Mouse (Mus musculus) stomach, embryonic 14.5 days (tissue): Measurements from ENCODE around the gene Scaf8. TPM values are rescaled to one million over a fixed set of nuclear protein-coding genes. Genes with fewer than 3 reads are reported as not detected.
"Not testable (repeated sequence)": the region's sequence is repeated elsewhere in the genome, so short reads cannot be mapped to it uniquely, and the experiment has no call there.

ENCODE experiments used
- ATAC-seq: fragments of 200-750 bp; cut with Nextera tagmentation; 2 replicates; pipeline ENCODE4 v1.8.0; 2017; ENCODE audit warnings: low read depth, moderate TSS enrichment; ENCODE audit not compliant: insufficient number of reproducible peaks, insufficient read depth, low FRiP score
- H3K27ac ChIP-seq: fragments of 300-500 bp; sonication (generic); 2 replicates; pipeline ENCODE4 v1.5.1; 2014; ENCODE audit warnings: mild to moderate bottlenecking, low read length, moderate library complexity, mixed read lengths
- H3K27me3 ChIP-seq: fragments of 300-500 bp; sonication (generic); 2 replicates; pipeline ENCODE4 v1.6.1; 2014; ENCODE audit warnings: low read length, control low read depth, mixed read lengths; ENCODE audit not compliant: control insufficient read depth, insufficient read depth
- H3K36me3 ChIP-seq: fragments of 300-500 bp; sonication (generic); 2 replicates; pipeline ENCODE4 v1.6.1; 2014; ENCODE audit warnings: mild to moderate bottlenecking, control low read depth, low read length, moderate library complexity, mixed read lengths; ENCODE audit not compliant: control insufficient read depth, insufficient read depth
- H3K4me1 ChIP-seq: fragments of 300-500 bp; sonication (generic); 2 replicates; pipeline ENCODE4 v1.6.1; 2014; ENCODE audit warnings: low read length, control low read depth, mixed read lengths; ENCODE audit not compliant: control insufficient read depth, insufficient read depth
- H3K4me2 ChIP-seq: fragments of 300-500 bp; sonication (generic); replicated peaks from 2 replicates; pipeline ENCODE4 v1.6.1; 2014; ENCODE audit warnings: low read depth, low read length, control low read depth
- H3K4me3 ChIP-seq: fragments of 300-500 bp; sonication (generic); 2 replicates; pipeline ENCODE4 v1.5.1; 2014; ENCODE audit warnings: low read depth, low read length, control low read depth
- H3K9ac ChIP-seq: fragments of 300-500 bp; sonication (generic); replicated peaks from 2 replicates; pipeline ENCODE4 v1.6.1; 2014; ENCODE audit warnings: low read depth, mild to moderate bottlenecking, control low read depth, low read length, moderate library complexity, mixed read lengths
- H3K9me3 ChIP-seq: fragments of 300-500 bp; sonication (generic); 2 replicates; pipeline ENCODE4 v1.6.1; 2016; ENCODE audit warnings: low read depth, low read length, control low read depth; ENCODE audit not compliant: control insufficient read depth
- WGBS: fragments of 180-500 bp; shearing (Covaris S2); extraction: QIAGEN DNeasy Blood & Tissue Kit; methylation state at CpG from one replicate; pipeline ENCODE4 v1.1.7; 2014; 5-methylcytosine and 5-hydroxymethylcytosine counted together
- polyA plus RNA-seq: library from polyadenylated mRNA; unstranded; fragments of >200 nt; fragmentation: Nextera tagmentation; extraction: Ambion mirVana; gene quantifications from 2 replicates; pipeline ENCODE4 v1.2.1, GENCODE M21; 2014

Gene Scaf8
- polyA plus RNA-seq = 26.6 and 27.7 TPM in 2 replicates

DNA sequence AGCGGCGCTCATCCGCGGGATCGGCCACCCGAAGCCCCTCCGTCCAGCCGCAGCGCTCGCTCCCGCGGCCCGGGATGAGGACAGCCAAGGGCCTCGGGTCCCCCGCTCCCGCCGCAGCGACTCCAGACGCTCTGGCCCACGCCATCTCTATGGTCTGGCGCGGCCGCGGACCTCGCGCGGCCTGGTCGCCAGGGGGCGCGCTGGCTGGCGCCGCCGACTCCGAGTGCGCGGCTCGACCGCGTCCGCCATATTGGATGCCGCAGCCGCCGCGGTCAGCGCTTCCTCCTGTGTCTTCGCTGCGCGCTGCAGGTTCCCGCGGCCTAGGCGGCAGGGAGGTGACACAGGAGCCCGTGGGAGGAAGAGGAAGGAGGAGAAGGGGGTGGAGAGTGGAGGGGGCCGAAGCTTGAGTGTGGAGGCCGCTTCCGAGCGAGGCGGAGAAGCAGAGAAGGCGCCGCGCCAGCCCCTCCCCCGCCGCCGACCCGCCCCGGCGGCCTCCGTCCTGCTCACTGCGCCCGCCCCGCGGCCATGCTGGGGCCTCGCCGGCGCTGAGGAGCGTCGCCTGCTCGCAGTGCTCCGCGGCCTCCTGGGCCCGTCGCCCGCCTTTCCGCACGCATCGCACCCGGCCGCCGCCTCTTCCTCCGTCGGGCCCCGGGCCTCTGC, at the start of gene Scaf8:
Gene Scaf8, plus strand, starts transcription at position 253 of the 660 bp plus-strand sequence.
- no peaks in the 10 kb centered on the region for H3K9me3 ChIP-seq
- peak within 1 kb of the TSS; percentile 94 for H3K9ac ChIP-seq
- peak; percentile 92 for ATAC-seq
- H3K27ac ChIP-seq = peak within 1 kb of the TSS; percentile 100
- no peaks in the 10 kb centered on the region for H3K36me3 ChIP-seq
- peaks cover 4% of the 10 kb centered on the region; the same call in 1 of the 2 replicates for H3K4me1 ChIP-seq
- H3K4me2 ChIP-seq = peak within 1 kb of the TSS; percentile 59
- WGBS = under 1% methylated on average over 76 of the region's 91 CpGs
- H3K27me3 ChIP-seq = no peaks in the 10 kb centered on the region
- H3K4me3 ChIP-seq = peak within 1 kb of the TSS; percentile 76

DNA sequence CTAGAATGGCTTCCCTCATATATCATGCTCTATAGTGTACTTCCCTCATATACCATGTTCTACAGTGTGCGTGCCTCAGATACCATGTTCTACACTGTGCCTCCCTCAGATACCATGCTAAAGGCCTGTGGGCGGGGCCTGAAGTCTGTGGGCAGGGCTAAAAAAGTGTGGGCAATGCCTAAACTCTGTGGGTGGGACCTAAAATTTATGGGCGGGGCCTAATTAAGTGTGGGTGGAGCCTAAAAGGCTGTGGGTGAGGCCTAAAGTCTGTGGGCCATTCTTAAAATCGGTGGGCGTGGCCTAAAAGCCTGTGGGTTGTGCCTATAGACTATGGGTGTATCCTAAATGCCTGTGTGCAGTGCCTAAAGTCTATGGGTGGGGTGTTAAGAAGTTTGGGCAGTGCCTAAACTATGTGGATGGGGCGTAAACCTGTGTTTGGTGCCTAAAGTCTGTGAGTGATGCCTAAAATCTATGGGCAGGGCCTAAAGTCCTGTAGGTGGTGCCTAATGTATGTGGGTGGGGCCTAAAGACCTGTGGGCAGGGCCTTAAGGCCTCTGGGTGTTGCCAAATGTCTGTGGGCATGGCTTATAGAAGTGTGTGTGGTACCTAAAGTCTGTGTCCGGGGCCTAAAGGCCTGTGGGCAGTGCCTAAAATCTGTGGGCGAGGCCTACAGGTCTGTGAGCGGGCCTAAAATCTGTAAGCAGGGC, 39.5 kb upstream of the Scaf8 start:
- H3K4me3 ChIP-seq = no peak overlapping the region
- WGBS = 96% methylated on average over 9 of the region's 9 CpGs
- no peak overlapping the region for H3K27ac ChIP-seq
- no peak for ATAC-seq
- H3K9me3 ChIP-seq = no peaks in the 10 kb centered on the region
- H3K4me1 ChIP-seq = no peaks in the 10 kb centered on the region
- peaks cover 17% of the 10 kb centered on the region for H3K36me3 ChIP-seq
- no peak overlapping the region for H3K4me2 ChIP-seq
- H3K27me3 ChIP-seq = no peaks in the 10 kb centered on the region
- no peak overlapping the region for H3K9ac ChIP-seq

DNA sequence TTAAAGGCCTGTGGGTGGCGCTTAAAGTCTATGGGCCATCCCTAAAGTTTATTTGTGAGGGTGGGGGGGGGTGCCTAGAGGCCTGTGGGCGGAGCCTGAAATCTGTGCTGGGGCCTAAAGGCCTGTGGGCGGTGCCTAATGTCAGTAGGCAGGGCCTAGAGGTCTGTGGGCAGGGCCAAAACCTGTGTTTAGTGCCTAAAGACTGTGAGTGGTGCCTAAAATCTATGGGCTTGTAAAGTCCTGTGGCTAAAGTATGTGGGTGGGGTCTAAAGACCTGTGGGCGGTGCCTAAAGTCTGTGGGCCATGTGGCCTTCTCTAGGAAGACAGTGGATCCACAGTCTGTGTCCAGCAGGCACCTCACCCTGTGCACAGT, 38.9 kb upstream of the Scaf8 start:
- H3K27me3 ChIP-seq = no peaks in the 10 kb centered on the region
- no peak overlapping the region for H3K4me2 ChIP-seq
- ATAC-seq = no peak
- no peak overlapping the region for H3K27ac ChIP-seq
- H3K4me1 ChIP-seq = no peaks in the 10 kb centered on the region
- H3K4me3 ChIP-seq = no peak overlapping the region
- H3K36me3 ChIP-seq = peaks cover 16% of the 10 kb centered on the region
- no peak overlapping the region for H3K9ac ChIP-seq
- 96% methylated on average over 4 of the region's 4 CpGs for WGBS
- H3K9me3 ChIP-seq = no peaks in the 10 kb centered on the region

- H3K9me3 ChIP-seq = not testable (repeated sequence)
These were observed 36.8 kb upstream of the Scaf8 start for GRCm38 (mm10) chr17:3077936-3078335.

GRCm38 (mm10) chr17:3080587-3081349, 34.0 kb upstream of the Scaf8 start:
- WGBS = 80% methylated on average over 6 of the region's 9 CpGs
- ATAC-seq = peak; percentile 3
- not testable (repeated sequence) for H3K36me3 ChIP-seq, H3K4me2 ChIP-seq, H3K4me3 ChIP-seq, H3K27me3 ChIP-seq, H3K27ac ChIP-seq, H3K4me1 ChIP-seq, H3K9me3 ChIP-seq, H3K9ac ChIP-seq

More at GRCm38 (mm10) chr17:3077936-3078335, 36.8 kb upstream of the Scaf8 start:
- not testable (repeated sequence) for H3K9ac ChIP-seq, H3K4me2 ChIP-seq, H3K27ac ChIP-seq, H3K4me3 ChIP-seq, H3K27me3 ChIP-seq, H3K4me1 ChIP-seq, ATAC-seq
- 87% methylated on average over 9 of the region's 9 CpGs for WGBS
- H3K36me3 ChIP-seq = peaks cover 12% of the 10 kb centered on the region

DNA sequence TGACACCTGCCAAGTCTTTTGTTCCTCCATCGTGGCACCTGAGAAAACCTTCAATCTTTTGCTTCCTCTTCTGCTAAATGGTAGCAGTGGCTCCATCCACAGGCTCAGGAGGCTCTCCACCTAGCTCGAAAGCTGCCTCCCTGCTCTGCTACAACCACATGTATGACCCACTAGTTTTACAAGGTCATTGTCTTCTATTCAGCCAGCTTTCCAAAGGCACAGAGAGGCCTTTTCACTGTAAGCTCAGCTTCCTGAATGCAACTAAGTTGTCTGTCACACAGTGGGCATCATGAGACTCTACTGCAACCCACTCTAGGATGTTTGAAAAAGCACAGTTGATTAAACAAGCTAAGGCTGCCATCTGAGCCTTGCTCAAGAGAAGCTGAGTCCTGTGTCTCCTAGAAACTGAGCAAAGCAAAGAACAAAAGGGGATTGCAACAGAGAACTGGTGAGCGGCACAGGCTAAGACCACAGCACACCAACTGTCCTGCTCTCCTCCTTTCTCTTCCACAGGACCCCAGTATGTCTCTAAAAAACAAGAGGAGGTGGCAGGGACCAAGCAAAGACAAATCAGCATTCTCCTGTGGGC, 33.2 kb upstream of the Scaf8 start:
- H3K27me3 ChIP-seq, H3K27ac ChIP-seq, H3K9ac ChIP-seq, H3K4me2 ChIP-seq, H3K4me1 ChIP-seq, H3K9me3 ChIP-seq, H3K36me3 ChIP-seq, H3K4me3 ChIP-seq: not testable (repeated sequence)
- WGBS = 67% methylated on average over 2 of the region's 3 CpGs
- ATAC-seq = peak; percentile 54

DNA sequence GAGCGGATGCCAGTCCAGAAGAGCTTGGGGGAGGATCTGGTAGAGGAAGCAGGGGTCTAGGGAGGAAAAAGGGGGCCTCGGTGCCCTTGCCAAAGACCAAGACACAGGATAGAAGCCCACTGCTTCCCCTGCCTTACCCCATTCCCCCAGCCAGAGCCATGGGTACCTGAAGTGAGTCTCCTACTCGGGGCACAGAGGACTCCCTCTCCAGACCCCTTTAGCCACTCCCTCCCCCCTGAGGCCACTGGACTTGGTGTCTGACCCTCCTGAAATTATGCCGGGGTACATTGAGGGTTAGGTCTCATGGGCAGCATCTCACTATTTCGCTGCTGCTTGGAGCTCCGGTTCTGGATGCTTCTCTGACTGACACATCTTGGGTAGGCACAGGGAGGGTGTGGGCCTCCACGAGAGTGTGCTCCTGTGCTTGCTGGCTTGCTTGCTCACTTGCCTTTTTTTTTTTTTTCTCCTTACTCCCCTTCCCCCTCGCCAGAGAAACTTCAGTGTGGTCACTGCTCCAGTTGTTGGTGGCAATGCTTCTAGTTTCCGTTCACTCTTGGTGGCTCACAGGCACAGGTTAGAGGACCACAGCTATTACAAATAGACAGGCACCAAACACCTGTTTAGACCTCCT, 32.5 kb upstream of the Scaf8 start:
- H3K27ac ChIP-seq, H3K4me1 ChIP-seq, H3K4me3 ChIP-seq, H3K27me3 ChIP-seq, H3K9ac ChIP-seq, H3K9me3 ChIP-seq, H3K4me2 ChIP-seq, H3K36me3 ChIP-seq: not testable (repeated sequence)
- ATAC-seq = peak; percentile 60
- 82% methylated on average over 6 of the region's 9 CpGs for WGBS
